Mouse (Mus musculus): ENCODE results near the gene Otud4.
"Not testable (repeated sequence)": the region's sequence is repeated elsewhere in the genome, so short reads cannot be mapped to it uniquely, and the experiment has no call there.

Otud4 gene

GRCm38 (mm10) chr8:79638707-79639549 lies 490 bp upstream of the Otud4 start:
- in situ Hi-C loops (cut with MboI, MseI), result no loop called here

DNA sequence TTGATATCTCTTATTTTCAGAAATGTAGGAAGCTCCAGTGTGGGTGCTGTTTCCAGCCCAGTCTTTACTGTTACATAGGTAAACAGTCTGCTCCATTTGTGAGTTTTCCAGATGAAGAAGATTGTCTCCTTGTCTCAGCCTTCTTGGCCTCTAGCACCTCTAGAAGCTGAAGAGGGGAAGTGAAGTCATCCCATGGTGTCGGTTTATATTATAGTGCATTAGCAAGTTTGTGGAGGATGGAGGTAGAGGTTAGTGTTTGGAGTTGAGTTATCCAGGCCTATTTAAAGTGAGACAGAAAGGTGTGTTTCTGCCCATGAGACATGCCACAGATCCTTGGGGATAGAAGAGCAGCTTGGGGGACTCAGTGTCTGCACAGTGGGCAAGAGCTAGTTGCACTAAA lies 1.7 kb downstream of the Otud4 start:
- in situ Hi-C loops (cut with MboI, MseI), result no loop called here

DNA sequence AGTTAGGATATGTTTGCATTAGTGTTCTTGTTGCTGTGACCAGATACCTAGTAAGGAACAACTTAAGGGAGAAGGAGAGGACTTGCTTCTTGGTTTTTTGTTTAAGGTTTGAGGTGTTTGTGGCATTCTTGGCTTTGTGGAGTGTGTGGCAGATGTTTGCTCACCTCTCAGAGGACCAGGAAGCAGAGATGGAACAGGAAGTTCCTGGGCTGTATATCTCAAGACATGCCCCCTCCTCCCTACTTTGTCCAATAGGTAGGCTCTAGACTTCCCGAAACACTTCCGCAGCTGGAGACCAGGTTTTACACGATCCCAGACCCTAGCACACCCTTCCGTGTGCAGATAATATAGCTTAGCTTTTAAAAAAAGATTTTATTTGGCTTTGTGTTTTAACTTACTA lies 10.2 kb downstream of the Otud4 start:
- in situ Hi-C loops (cut with MboI, MseI), result no loop called here

DNA sequence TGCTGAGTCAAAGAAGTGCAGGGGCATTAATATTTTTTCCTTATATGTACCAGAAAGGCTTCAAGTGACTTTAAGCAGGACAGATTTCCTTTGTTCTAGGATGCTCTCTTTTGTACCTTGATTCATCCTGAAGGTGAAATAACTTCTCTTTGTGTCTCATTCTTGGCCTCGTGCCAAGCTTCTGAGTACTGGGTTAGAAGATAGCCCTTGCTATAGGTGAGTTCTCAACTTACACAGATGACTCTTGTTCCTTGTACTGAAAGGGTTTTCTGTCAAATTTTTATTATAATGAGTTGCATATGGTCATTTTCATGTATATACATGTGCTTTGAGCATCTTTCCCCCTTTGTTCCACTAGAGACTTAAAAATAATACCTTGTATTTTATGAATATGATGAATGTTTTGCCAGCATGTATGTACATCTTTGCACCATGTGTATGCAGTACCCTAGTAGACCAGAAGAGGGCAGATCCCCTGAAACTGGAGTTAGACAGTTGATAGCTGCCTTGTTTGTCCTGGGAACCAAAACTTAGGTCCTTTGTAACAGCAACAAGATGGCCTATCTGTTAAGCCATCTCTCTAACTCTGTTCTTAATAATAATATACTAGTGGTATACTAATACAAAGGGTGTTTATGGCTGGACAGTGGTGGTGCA lies 10.9 kb downstream of the Otud4 start:
- in situ Hi-C loops (cut with MboI, MseI), result loop anchor here (25.0 kb wide), 1 partner anchor 1337 kb away; no protein-coding TSS in a partner anchor

DNA sequence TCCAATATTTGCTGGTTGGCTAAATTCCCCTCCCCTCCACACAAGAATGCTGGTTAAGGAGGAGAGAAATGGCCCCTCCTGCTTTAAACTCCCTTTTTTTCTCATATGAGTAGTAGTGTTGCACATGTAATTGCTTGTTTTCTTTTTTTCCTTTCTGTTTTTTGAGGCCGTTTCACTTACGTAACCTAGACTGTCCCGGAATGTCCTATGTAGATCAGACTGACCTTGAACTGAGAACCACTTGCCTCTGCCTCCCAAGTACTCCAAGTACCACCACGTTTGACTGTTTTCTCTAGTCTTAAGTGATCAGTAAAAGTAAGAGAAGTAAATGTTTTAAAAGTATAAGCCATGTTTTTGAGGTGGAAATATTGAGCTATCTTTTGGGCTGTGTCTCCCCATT lies 14.3 kb downstream of the Otud4 start:
- in situ Hi-C loops (cut with MboI, MseI), result loop anchor here (25.0 kb wide), 1 partner anchor 1334 kb away; no protein-coding TSS in a partner anchor

- in situ Hi-C loops (cut with MboI, MseI), result loop anchor here (25.0 kb wide), 1 partner anchor 1329 kb away; no protein-coding TSS in a partner anchor
Measured at GRCm38 (mm10) chr8:79658715-79659114, 19.3 kb downstream of the Otud4 start.

DNA sequence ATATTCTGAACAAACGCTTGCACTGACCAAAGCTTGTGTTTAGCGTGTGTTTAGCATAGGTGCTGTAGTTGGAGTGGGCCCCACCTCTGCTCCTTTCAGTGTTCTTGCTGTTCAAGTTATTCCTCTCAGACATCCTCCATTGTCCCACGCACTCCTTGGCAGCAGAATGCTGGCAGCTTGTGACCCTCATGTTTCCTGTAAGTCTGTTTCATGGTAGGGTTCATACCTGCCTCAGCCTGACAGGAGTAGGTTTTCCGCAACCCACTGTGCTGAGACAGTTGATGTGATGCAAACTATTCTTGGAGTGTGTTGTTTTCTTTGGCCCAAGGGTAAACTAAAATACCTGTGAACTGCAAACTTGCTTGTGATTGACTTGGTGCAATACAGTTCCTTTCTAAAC lies 37.0 kb downstream of the Otud4 start:
- in situ Hi-C loops (cut with MboI, MseI), result no loop called here

DNA sequence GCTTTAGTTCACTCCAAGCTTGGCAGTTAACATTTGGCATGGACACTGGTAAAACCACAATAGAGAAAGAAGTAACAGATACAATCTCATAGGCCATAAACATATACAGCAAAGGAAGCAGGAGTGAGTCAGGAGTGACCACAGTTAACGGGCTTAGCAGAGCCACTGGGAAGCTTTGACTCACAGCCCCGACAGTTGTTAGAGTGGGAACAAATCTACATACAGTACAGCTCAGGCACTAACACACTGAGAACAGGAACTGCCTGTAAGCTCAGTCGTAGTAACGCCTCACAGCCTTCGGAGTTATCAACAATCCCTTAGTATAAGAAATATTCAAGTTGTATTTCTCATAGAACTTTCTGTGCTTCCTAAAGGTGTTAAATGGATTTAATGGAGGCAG lies 39.6 kb downstream of the Otud4 start:
- in situ Hi-C loops (cut with MboI, MseI), result no loop called here

GRCm38 (mm10) chr8:79680083-79680482 lies 40.7 kb downstream of the Otud4 start:
- in situ Hi-C loops (cut with MboI, MseI), result not testable (repeated sequence)

DNA sequence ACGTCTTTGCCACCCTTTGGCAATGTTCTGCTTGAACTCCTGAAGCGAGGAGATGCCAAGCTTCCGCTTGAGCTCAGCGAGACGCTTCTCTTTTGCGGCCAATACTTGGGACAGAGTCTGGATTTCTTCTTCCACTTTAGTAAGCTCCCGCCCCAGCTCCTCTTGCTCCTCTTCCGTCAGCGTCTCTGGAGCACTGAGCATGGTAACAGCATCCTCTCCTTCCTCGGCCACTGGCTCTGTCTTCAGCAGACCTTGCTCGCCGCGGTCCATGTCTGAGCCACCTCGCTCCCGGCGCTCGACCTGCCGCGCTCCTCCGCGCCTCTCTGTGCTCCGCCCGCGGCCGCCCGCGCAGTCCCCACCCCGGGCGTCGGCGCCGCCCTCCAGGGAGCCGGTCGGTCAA lies 41.1 kb downstream of the Otud4 start:
- in situ Hi-C loops (cut with MboI, MseI), result no loop called here

DNA sequence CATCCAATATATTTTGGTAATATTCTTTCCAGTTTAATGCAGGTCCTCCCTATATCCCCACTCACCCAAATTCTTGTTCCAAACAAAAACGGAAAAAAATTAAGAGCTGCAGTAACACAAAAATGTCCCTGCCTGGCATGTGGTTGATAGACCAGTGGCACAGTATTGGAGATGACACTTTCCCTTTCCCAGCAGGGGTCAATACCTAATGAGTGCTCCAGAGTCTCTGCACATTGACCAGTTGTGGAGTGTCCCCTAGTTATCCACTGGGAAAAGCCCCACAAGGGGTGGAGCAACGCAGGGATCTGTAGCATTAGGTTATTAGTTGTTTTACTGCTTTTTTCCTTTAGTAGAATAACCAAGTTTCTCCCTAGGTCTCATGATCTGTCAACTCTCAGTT lies 41.5 kb downstream of the Otud4 start:
- in situ Hi-C loops (cut with MboI, MseI), result no loop called here

DNA sequence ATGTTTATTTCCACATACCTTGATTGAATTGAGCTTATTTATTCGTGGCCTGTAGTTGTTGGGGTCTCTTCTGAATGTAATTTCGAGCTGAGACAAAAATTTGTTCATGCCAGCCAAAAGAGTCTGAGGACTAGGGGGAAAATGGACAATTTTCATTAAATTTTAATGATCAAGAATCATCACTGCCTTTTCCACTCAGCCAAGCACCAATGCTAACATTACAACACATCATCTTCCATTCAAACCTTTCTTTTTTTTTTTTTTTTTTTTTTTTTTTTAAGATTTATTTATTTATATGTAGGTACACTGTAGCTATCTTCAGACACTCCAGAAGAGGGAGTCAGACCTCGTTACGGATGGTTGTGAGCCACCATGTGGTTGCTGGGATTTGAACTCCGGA lies 46.5 kb downstream of the Otud4 start:
- in situ Hi-C loops (cut with MboI, MseI), result not testable (repeated sequence)

DNA sequence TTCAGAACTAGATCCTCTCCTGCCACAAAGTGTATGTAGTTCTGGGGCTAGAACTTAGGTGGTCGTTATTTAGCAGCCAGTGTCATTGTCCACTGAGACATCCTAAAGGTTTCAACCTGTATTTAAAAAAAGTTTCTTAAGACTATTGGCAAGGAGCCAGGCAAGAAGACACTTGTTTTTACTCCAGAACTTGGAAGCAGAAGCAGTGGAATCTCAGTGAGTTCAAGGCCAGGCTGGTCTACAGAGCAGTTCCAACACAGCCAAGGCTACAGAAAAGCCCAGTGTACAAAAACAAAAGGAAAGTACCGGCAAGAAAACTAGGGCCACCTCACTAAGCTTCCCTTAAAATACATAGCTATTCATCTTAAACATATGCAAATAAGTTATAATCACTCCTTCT lies 53.1 kb downstream of the Otud4 start:
- in situ Hi-C loops (cut with MboI, MseI), result no loop called here

GRCm38 (mm10) chr8:79706687-79707086 lies 67.3 kb downstream of the Otud4 start:
- in situ Hi-C loops (cut with MboI, MseI), result no loop called here

- in situ Hi-C loops (cut with MboI, MseI), result no loop called here
Measured at GRCm38 (mm10) chr8:79711064-79711961, 71.9 kb downstream of the Otud4 start, which contains the start of the genes Abce1 and Anapc10. TSS of gene Abce1 (minus strand) at chr8:79711740. TSS of gene Anapc10 (plus strand) at chr8:79711820.

DNA sequence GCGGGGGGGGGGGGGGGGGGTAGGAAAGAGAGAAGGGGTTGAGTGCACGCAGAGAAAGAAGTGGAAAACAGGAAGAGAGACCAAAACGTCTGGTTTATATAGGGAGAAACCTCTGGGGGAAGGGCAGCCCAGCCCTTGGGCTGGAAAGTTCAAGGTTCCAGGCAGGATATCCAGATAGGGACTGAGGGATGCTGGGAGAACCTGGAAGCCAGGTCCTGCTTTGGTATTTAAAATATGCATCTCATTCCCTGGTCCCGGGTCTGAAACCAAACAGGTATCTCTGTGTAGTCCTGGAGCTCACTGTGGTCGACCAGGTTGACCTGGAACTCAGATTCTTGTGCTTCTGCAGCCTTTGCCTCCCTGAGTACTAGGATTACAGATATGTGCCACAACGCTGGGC lies 73.3 kb downstream of the Otud4 start:
- in situ Hi-C loops (cut with MboI, MseI), result no loop called here

- in situ Hi-C loops (cut with MboI, MseI), result no loop called here
Measured at GRCm38 (mm10) chr8:79721537-79721936, 82.1 kb downstream of the Otud4 start.

GRCm38 (mm10) chr8:79723308-79723707 lies 83.9 kb downstream of the Otud4 start:
- in situ Hi-C loops (cut with MboI, MseI), result no loop called here

- in situ Hi-C loops (cut with MboI, MseI), result no loop called here
Measured at GRCm38 (mm10) chr8:79724589-79724988, 85.2 kb downstream of the Otud4 start.

All from T-helper 2 cell (primary cell).